Mouse (Mus musculus) effector memory CD4-positive, alpha-beta T cell, adult 5 months (primary cell): ENCODE data around the gene Vmn2r121. TPM values are rescaled to one million over a fixed set of nuclear protein-coding genes. Genes with fewer than 3 reads are reported as not detected.

Experiments
- polyA plus RNA-seq: library from polyadenylated mRNA; unstranded; fragments of 100-300 nt; shearing (Covaris generic); gene quantifications from one replicate; pipeline ENCODE4 v1.2.1, GENCODE M21; 2017

Gene Vmn2r121
- not detected for polyA plus RNA-seq

DNA sequence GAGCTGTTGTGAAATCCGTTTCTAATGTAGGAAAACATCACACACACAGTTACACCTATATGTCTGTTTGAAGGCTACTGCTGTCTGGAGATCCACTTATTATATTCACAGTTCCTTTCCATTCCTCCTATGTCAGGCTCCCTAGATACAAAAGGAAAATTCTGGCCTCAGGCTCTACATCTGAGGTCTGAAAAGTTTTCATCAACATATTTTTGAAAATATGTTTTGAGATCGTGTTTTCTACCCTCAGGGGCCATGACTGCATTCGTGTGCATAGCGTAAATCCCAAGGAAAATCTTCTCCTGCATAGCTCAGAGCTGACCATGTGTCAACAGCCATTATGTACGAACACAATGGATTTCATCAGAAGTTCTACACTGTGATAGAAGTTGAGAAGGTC, at the start of gene Vmn2r121:
TSS of gene Vmn2r121 (minus strand) at position 101 of the 400 bp plus-strand sequence.

